19 mouse cellular contexts compared by ENCODE assay signal in genomic region chr3:153399574-153399973, GRCm38 (mm10).
DNase-seq lines count a peak whose midpoint lies in the region; ATAC-seq and TF ChIP-seq lines count a peak whose summit lies in the region.
"Had no signal": no experiment of that assay in that cellular context is flagged by ENCODE, and none has a peak within 500 bp of the region (broad histone marks: within the 10 kb centered on the region; RNA-seq: fewer than 3 reads in every experiment).

No protein-coding gene starts in this region.

- H3K4me2 ChIP-seq in kidney, embryonic 16.5 days (replicated peaks; ENCODE audit: low read depth, low read length), result no peak overlapping the region
- no peak overlapping the region for H3K4me2 ChIP-seq in lung, embryonic 16.5 days (ENCODE audit: low read depth, low read length)
- no peak overlapping the region for H3K4me2 ChIP-seq in lung, postnatal 0 days (replicated peaks; ENCODE audit: low read depth, low read length)
- H3K4me2 ChIP-seq: forebrain, embryonic 13.5 days had no signal

- intact Hi-C loops in heart, postnatal 36 days (cut with DNase I), result no loop called here

- no peaks in the 10 kb centered on the region for H3K9me3 ChIP-seq in kidney, embryonic 16.5 days (ENCODE audit: low read length)
- H3K9me3 ChIP-seq in lung, embryonic 16.5 days (ENCODE audit: control insufficient read depth, low read length), result no peaks in the 10 kb centered on the region
- no peaks in the 10 kb centered on the region for H3K9me3 ChIP-seq in lung, postnatal 0 days (ENCODE audit: low read length)
- H3K9me3 ChIP-seq: embryonic facial prominence, embryonic 10.5 days; forebrain, embryonic 13.5 days had no signal

- no peak for ATAC-seq in kidney, embryonic 16.5 days (ENCODE audit: low FRiP score, low TSS enrichment)
- 0 out of 2 replicates have a peak, but pooled peaks have one; percentile 15 for ATAC-seq in lung, embryonic 16.5 days (ENCODE audit: low read depth)
- ATAC-seq in lung, postnatal 0 days, result no peak
- ATAC-seq: forebrain, embryonic 13.5 days; hindbrain, embryonic 16.5 days; inflammation-experienced regulatory T-cells, adult 6 months; intestine, postnatal 0 days had no signal

- peak; percentile 16 for DNase-seq in heart, adult 8-10 months (ENCODE audit: low spot score)
- no peak for DNase-seq in heart, postnatal 36 days
- DNase-seq in kidney, postnatal 14 days, result peak; percentile 10
- no peak for DNase-seq in lung, postnatal 0 days (ENCODE audit: low spot score)
- DNase-seq in brain, adult 2 months (ENCODE audit: low read depth, low spot score), result peak; percentile 48
- no peak for DNase-seq in spleen, postnatal 14 days (ENCODE audit: low spot score in 2 of 2)
- DNase-seq: adrenal gland, adult 8-10 months; cerebellum, adult 18-20 months; cerebellum, adult 9-11 months; gastrocnemius, postnatal 10 days; heart, adult 2 months had no signal

- no peaks in the 10 kb centered on the region for H3K27me3 ChIP-seq in kidney, embryonic 16.5 days (ENCODE audit: insufficient read depth, low read length)
- no peaks in the 10 kb centered on the region for H3K27me3 ChIP-seq in lung, embryonic 16.5 days (ENCODE audit: control insufficient read depth, insufficient read depth, low read depth, low read length)
- H3K27me3 ChIP-seq in lung, postnatal 0 days (replicated peaks; ENCODE audit: insufficient read depth, low read length), result no peaks in the 10 kb centered on the region
- H3K27me3 ChIP-seq: CH12.LX; forebrain, embryonic 13.5 days had no signal

- no peaks in the 10 kb centered on the region for H3K4me1 ChIP-seq in kidney, embryonic 16.5 days (ENCODE audit: insufficient read depth, low read length)
- peaks cover 9% of the 10 kb centered on the region; the same call in 1 of the 2 replicates for H3K4me1 ChIP-seq in lung, embryonic 16.5 days (replicated peaks; ENCODE audit: control insufficient read depth, insufficient read depth, low read length)
- H3K4me1 ChIP-seq in lung, postnatal 0 days (ENCODE audit: insufficient read depth, low read depth, low read length), result no peaks in the 10 kb centered on the region
- H3K4me1 ChIP-seq: embryonic facial prominence, embryonic 10.5 days; forebrain, embryonic 13.5 days had no signal

- 71% methylated on average over 6 of the region's 6 CpGs for WGBS in kidney, embryonic 16.5 days
- WGBS in lung, embryonic 16.5 days, result 63% methylated on average over 6 of the region's 6 CpGs
- 54% methylated on average over 6 of the region's 6 CpGs for WGBS in lung, postnatal 0 days

- no peak for TF ChIP-seq CTCF in lung, postnatal 0 days (IDR thresholded peaks at IDR 0.05)

- H3K27ac ChIP-seq in kidney, embryonic 16.5 days (ENCODE audit: low read length), result no peak overlapping the region
- H3K27ac ChIP-seq in lung, embryonic 16.5 days (ENCODE audit: low read length), result no peak overlapping the region
- H3K27ac ChIP-seq in lung, postnatal 0 days (ENCODE audit: low read length), result no peak overlapping the region
- H3K27ac ChIP-seq: embryonic facial prominence, embryonic 10.5 days; forebrain, embryonic 13.5 days; heart, adult 2 months had no signal

- H3K36me3 ChIP-seq in kidney, embryonic 16.5 days (ENCODE audit: insufficient read depth, low read length), result no peaks in the 10 kb centered on the region
- no peaks in the 10 kb centered on the region for H3K36me3 ChIP-seq in lung, embryonic 16.5 days (ENCODE audit: control insufficient read depth, insufficient read depth, low read length)
- H3K36me3 ChIP-seq in lung, postnatal 0 days (ENCODE audit: insufficient read depth, low read length), result no peaks in the 10 kb centered on the region
- H3K36me3 ChIP-seq: embryonic facial prominence, embryonic 10.5 days had no signal

- H3K9ac ChIP-seq in kidney, embryonic 16.5 days (replicated peaks; ENCODE audit: low read length), result no peak overlapping the region
- H3K9ac ChIP-seq in lung, embryonic 16.5 days (ENCODE audit: low read length), result no peak overlapping the region
- no peak overlapping the region for H3K9ac ChIP-seq in lung, postnatal 0 days (replicated peaks; ENCODE audit: low read depth)
- H3K9ac ChIP-seq: forebrain, embryonic 13.5 days had no signal

- no peak overlapping the region for H3K4me3 ChIP-seq in kidney, embryonic 16.5 days (ENCODE audit: low read length)
- no peak overlapping the region for H3K4me3 ChIP-seq in lung, embryonic 16.5 days (ENCODE audit: low read length)
- H3K4me3 ChIP-seq in lung, postnatal 0 days (ENCODE audit: low read depth, low read length), result no peak overlapping the region
- H3K4me3 ChIP-seq: embryonic facial prominence, embryonic 10.5 days; forebrain, embryonic 13.5 days; heart, adult 2 months had no signal

- no peak for TF ChIP-seq EP300 in lung, postnatal 0 days (IDR thresholded peaks at IDR 0.05)

Comparison
In these comparisons a context has a peak if more than half of its experiments do, and no peak if none do; other contexts are left out.
1. DNase-seq: peak in heart, adult 8-10 months (single experiment), kidney, postnatal 14 days (single experiment) and brain, adult 2 months (single experiment); none in heart, postnatal 36 days (0 of 2), lung, postnatal 0 days (single experiment) and spleen, postnatal 14 days (0 of 2).